Mouse (Mus musculus): Measurements from ENCODE around the gene Pln. TPM values are rescaled to one million over a fixed set of nuclear protein-coding genes. Genes with fewer than 3 reads are reported as not detected.

Gene Pln
- polyA plus RNA-seq, 1 experiment from 2014 or later: 1.2 TPM

GRCm38 (mm10) chr10:53342166-53342728 lies 4.8 kb downstream of the Pln start:
- WGBS: 90% methylated on average over 9 of the region's 9 CpGs
- H3K4me1 ChIP-seq (replicated peaks): no peaks in the 10 kb centered on the region
- ATAC-seq (ENCODE audit: low FRiP score, low read depth): no peak
- no peak overlapping the region for H3K4me2 ChIP-seq
- H3K36me3 ChIP-seq: no peaks in the 10 kb centered on the region
- H3K4me3 ChIP-seq: no peak overlapping the region
- H3K27ac ChIP-seq (replicated peaks): no peak overlapping the region
- no peaks in the 10 kb centered on the region for H3K9me3 ChIP-seq
- H3K9ac ChIP-seq: no peak overlapping the region
- no peaks in the 10 kb centered on the region for H3K27me3 ChIP-seq

- Histone ChIP-seq H3K4me3 (no peak overlapping the region), H3K27ac (replicated peaks) (no peak overlapping the region), H3K36me3 (no peaks in the 10 kb centered on the region), H3K9me3 (no peaks in the 10 kb centered on the region), H3K4me2 (no peak overlapping the region), H3K9ac (no peak overlapping the region), H3K27me3 (no peaks in the 10 kb centered on the region), H3K4me1 (replicated peaks) (no peaks in the 10 kb centered on the region)
- no peak for ATAC-seq (ENCODE audit: low FRiP score, low read depth)
- WGBS: 56% methylated on average over 6 of the region's 6 CpGs
Measured at GRCm38 (mm10) chr10:53343384-53343783, 5.9 kb downstream of the Pln start.

GRCm38 (mm10) chr10:53343865-53344264 lies 6.4 kb downstream of the Pln start:
- no peak for ATAC-seq (ENCODE audit: low FRiP score, low read depth)
- Histone ChIP-seq H3K4me1 (replicated peaks) (no peaks in the 10 kb centered on the region), H3K9me3 (no peaks in the 10 kb centered on the region), H3K36me3 (no peaks in the 10 kb centered on the region), H3K27ac (replicated peaks) (no peak overlapping the region), H3K27me3 (no peaks in the 10 kb centered on the region), H3K4me3 (no peak overlapping the region), H3K4me2 (no peak overlapping the region), H3K9ac (no peak overlapping the region)
- 52% methylated on average over 10 of the region's 10 CpGs for WGBS

GRCm38 (mm10) chr10:53345508-53345907 lies 8.0 kb downstream of the Pln start:
- no peak overlapping the region for H3K27ac ChIP-seq (replicated peaks)
- WGBS: 92% methylated on average over 4 of the region's 4 CpGs
- H3K9me3 ChIP-seq: no peaks in the 10 kb centered on the region
- no peaks in the 10 kb centered on the region for H3K4me1 ChIP-seq (replicated peaks)
- H3K4me2 ChIP-seq: no peak overlapping the region
- ATAC-seq (ENCODE audit: low FRiP score, low read depth): no peak
- H3K27me3 ChIP-seq: no peaks in the 10 kb centered on the region
- no peak overlapping the region for H3K9ac ChIP-seq
- H3K4me3 ChIP-seq: no peak overlapping the region
- H3K36me3 ChIP-seq: no peaks in the 10 kb centered on the region

- Histone ChIP-seq H3K4me1 (replicated peaks) (no peaks in the 10 kb centered on the region), H3K4me2 (no peak overlapping the region), H3K36me3 (no peaks in the 10 kb centered on the region), H3K27me3 (no peaks in the 10 kb centered on the region), H3K4me3 (no peak overlapping the region), H3K27ac (replicated peaks) (no peak overlapping the region), H3K9ac (no peak overlapping the region), H3K9me3 (no peaks in the 10 kb centered on the region)
- 0 out of 2 replicates have a peak, but pooled peaks have one; percentile 35 for ATAC-seq (ENCODE audit: low FRiP score, low read depth)
- WGBS: 53% methylated on average over 3 of the region's 3 CpGs
Measured at GRCm38 (mm10) chr10:53346506-53346905, 9.0 kb downstream of the Pln start.

GRCm38 (mm10) chr10:53346916-53347315 lies 9.4 kb downstream of the Pln start:
- Histone ChIP-seq H3K4me2 (no peak overlapping the region), H3K4me3 (no peak overlapping the region), H3K27ac (replicated peaks) (no peak overlapping the region), H3K9ac (no peak overlapping the region), H3K36me3 (no peaks in the 10 kb centered on the region), H3K27me3 (no peaks in the 10 kb centered on the region), H3K9me3 (no peaks in the 10 kb centered on the region), H3K4me1 (replicated peaks) (no peaks in the 10 kb centered on the region)
- ATAC-seq (ENCODE audit: low FRiP score, low read depth): no peak
- WGBS: 87% methylated on average over 5 of the region's 5 CpGs

- Histone ChIP-seq H3K27ac (replicated peaks) (no peak overlapping the region), H3K4me3 (no peak overlapping the region), H3K9ac (no peak overlapping the region), H3K4me2 (no peak overlapping the region), H3K27me3 (no peaks in the 10 kb centered on the region), H3K36me3 (no peaks in the 10 kb centered on the region), H3K9me3 (no peaks in the 10 kb centered on the region), H3K4me1 (replicated peaks) (no peaks in the 10 kb centered on the region)
- WGBS: 56% methylated on average over 10 of the region's 10 CpGs
- ATAC-seq (ENCODE audit: low FRiP score, low read depth): peak; percentile 83
Measured at GRCm38 (mm10) chr10:53347787-53348755, 10.6 kb downstream of the Pln start.

- Histone ChIP-seq H3K36me3 (no peaks in the 10 kb centered on the region), H3K27ac (replicated peaks) (no peak overlapping the region), H3K4me1 (replicated peaks) (no peaks in the 10 kb centered on the region), H3K9me3 (no peaks in the 10 kb centered on the region), H3K4me2 (no peak overlapping the region), H3K9ac (no peak overlapping the region), H3K4me3 (no peak overlapping the region), H3K27me3 (no peaks in the 10 kb centered on the region)
- 96% methylated on average over 1 of the region's 1 CpGs for WGBS
- no peak for ATAC-seq (ENCODE audit: low FRiP score, low read depth)
Measured at GRCm38 (mm10) chr10:53349254-53349653, 11.8 kb downstream of the Pln start.

GRCm38 (mm10) chr10:53353665-53354064 lies 16.2 kb downstream of the Pln start:
- no peaks in the 10 kb centered on the region for H3K27me3 ChIP-seq
- no peaks in the 10 kb centered on the region for H3K4me1 ChIP-seq (replicated peaks)
- no peak overlapping the region for H3K4me2 ChIP-seq
- no peak for ATAC-seq (ENCODE audit: low FRiP score, low read depth)
- H3K36me3 ChIP-seq: peaks cover 9% of the 10 kb centered on the region
- H3K4me3 ChIP-seq: no peak overlapping the region
- no peaks in the 10 kb centered on the region for H3K9me3 ChIP-seq
- 85% methylated on average over 3 of the region's 3 CpGs for WGBS
- no peak overlapping the region for H3K27ac ChIP-seq (replicated peaks)
- H3K9ac ChIP-seq: no peak overlapping the region

GRCm38 (mm10) chr10:53359016-53359415 lies 21.5 kb downstream of the Pln start:
- H3K27ac ChIP-seq (replicated peaks): no peak overlapping the region
- H3K4me3 ChIP-seq: no peak overlapping the region
- H3K9me3 ChIP-seq: no peaks in the 10 kb centered on the region
- WGBS: 88% methylated on average over 3 of the region's 3 CpGs
- no peak overlapping the region for H3K4me2 ChIP-seq
- peaks cover 9% of the 10 kb centered on the region for H3K36me3 ChIP-seq
- H3K4me1 ChIP-seq (replicated peaks): no peaks in the 10 kb centered on the region
- ATAC-seq (ENCODE audit: low FRiP score, low read depth): no peak
- no peak overlapping the region for H3K9ac ChIP-seq
- no peaks in the 10 kb centered on the region for H3K27me3 ChIP-seq

- Histone ChIP-seq H3K4me2 (no peak overlapping the region), H3K27me3 (no peaks in the 10 kb centered on the region), H3K4me1 (replicated peaks) (no peaks in the 10 kb centered on the region), H3K36me3 (no peaks in the 10 kb centered on the region), H3K27ac (replicated peaks) (no peak overlapping the region), H3K9me3 (no peaks in the 10 kb centered on the region), H3K4me3 (no peak overlapping the region), H3K9ac (no peak overlapping the region)
- ATAC-seq (ENCODE audit: low FRiP score, low read depth): no peak
Measured at GRCm38 (mm10) chr10:53364311-53364710, 26.8 kb downstream of the Pln start.

- Histone ChIP-seq H3K27me3 (no peaks in the 10 kb centered on the region), H3K9me3 (no peaks in the 10 kb centered on the region), H3K4me1 (replicated peaks) (no peaks in the 10 kb centered on the region), H3K9ac (no peak overlapping the region), H3K4me2 (no peak overlapping the region), H3K4me3 (no peak overlapping the region), H3K36me3 (no peaks in the 10 kb centered on the region; the same call in 1 of the 2 replicates), H3K27ac (replicated peaks) (no peak overlapping the region)
- ATAC-seq (ENCODE audit: low FRiP score, low read depth): no peak
- 95% methylated on average over 2 of the region's 2 CpGs for WGBS
Measured at GRCm38 (mm10) chr10:53367265-53367664, 29.8 kb downstream of the Pln start.
